Mouse (Mus musculus): ENCODE data around the gene Cyp4a12a. TPM values are rescaled to one million over a fixed set of nuclear protein-coding genes. Genes with fewer than 3 reads are reported as not detected.
"Not testable (repeated sequence)": the region's sequence is repeated elsewhere in the genome, so short reads cannot be mapped to it uniquely, and the experiment has no call there.

The Cyp4a12a gene
- polyA plus RNA-seq (2014; fragmentation: Nextera tagmentation; extraction: Ambion mirVana): not detected in 2 replicates

GRCm38 (mm10) chr4:115298746-115299145, at the start of gene Cyp4a12a:
Gene Cyp4a12a, plus strand, starts transcription at chr4:115299046.
- not testable (repeated sequence) for H3K4me3 ChIP-seq (ENCODE audit: low read depth, low read length); H3K27ac ChIP-seq (replicated peaks; ENCODE audit: low read depth, low read length); H3K9ac ChIP-seq (ENCODE audit: low read length); H3K27me3 ChIP-seq (ENCODE audit: control insufficient read depth, insufficient read depth, low read length); H3K36me3 ChIP-seq (ENCODE audit: control insufficient read depth, insufficient read depth, low read length); H3K4me2 ChIP-seq (ENCODE audit: low read depth, severe bottlenecking); DNase-seq (ENCODE audit: low spot score); ATAC-seq (ENCODE audit: insufficient number of reproducible peaks, low FRiP score, low TSS enrichment, low read depth); H3K9me3 ChIP-seq (ENCODE audit: control insufficient read depth, low read length); H3K4me1 ChIP-seq (ENCODE audit: control insufficient read depth, insufficient read depth, low read length)

- H3K27me3 ChIP-seq (ENCODE audit: control insufficient read depth, insufficient read depth, low read length); H3K27ac ChIP-seq (replicated peaks; ENCODE audit: low read depth, low read length); H3K36me3 ChIP-seq (ENCODE audit: control insufficient read depth, insufficient read depth, low read length); H3K4me2 ChIP-seq (ENCODE audit: low read depth, severe bottlenecking); H3K9ac ChIP-seq (ENCODE audit: low read length); DNase-seq (ENCODE audit: low spot score); H3K9me3 ChIP-seq (ENCODE audit: control insufficient read depth, low read length); H3K4me3 ChIP-seq (ENCODE audit: low read depth, low read length); ATAC-seq (ENCODE audit: insufficient number of reproducible peaks, low FRiP score, low TSS enrichment, low read depth); H3K4me1 ChIP-seq (ENCODE audit: control insufficient read depth, insufficient read depth, low read length): not testable (repeated sequence)
- 90% methylated on average over 3 of the region's 4 CpGs for WGBS
Measured at GRCm38 (mm10) chr4:115264687-115265569, 33.9 kb upstream of the Cyp4a12a start.

GRCm38 (mm10) chr4:115278215-115278982, 20.4 kb upstream of the Cyp4a12a start:
- not testable (repeated sequence) for H3K4me1 ChIP-seq (ENCODE audit: control insufficient read depth, insufficient read depth, low read length); H3K4me2 ChIP-seq (ENCODE audit: low read depth, severe bottlenecking); DNase-seq (ENCODE audit: low spot score); H3K36me3 ChIP-seq (ENCODE audit: control insufficient read depth, insufficient read depth, low read length); H3K27me3 ChIP-seq (ENCODE audit: control insufficient read depth, insufficient read depth, low read length); H3K4me3 ChIP-seq (ENCODE audit: low read depth, low read length); H3K9ac ChIP-seq (ENCODE audit: low read length); ATAC-seq (ENCODE audit: insufficient number of reproducible peaks, low FRiP score, low TSS enrichment, low read depth); H3K9me3 ChIP-seq (ENCODE audit: control insufficient read depth, low read length); H3K27ac ChIP-seq (replicated peaks; ENCODE audit: low read depth, low read length)
- 95% methylated on average over 2 of the region's 3 CpGs for WGBS

- Histone ChIP-seq H3K4me1 (ENCODE audit: control insufficient read depth, insufficient read depth, low read length) (no peaks in the 10 kb centered on the region), H3K4me3 (ENCODE audit: low read depth, low read length) (no peak overlapping the region; the same call in 1 of the 2 replicates), H3K9me3 (ENCODE audit: control insufficient read depth, low read length) (no peaks in the 10 kb centered on the region), H3K36me3 (ENCODE audit: control insufficient read depth, insufficient read depth, low read length) (no peaks in the 10 kb centered on the region), H3K27ac (replicated peaks; ENCODE audit: low read depth, low read length) (no peak overlapping the region), H3K9ac (ENCODE audit: low read length) (no peak overlapping the region), H3K4me2 (ENCODE audit: low read depth, severe bottlenecking) (peak overlapping the region; percentile 46; the same call in 1 of the 2 replicates), H3K27me3 (ENCODE audit: control insufficient read depth, insufficient read depth, low read length) (no peaks in the 10 kb centered on the region)
- ATAC-seq (ENCODE audit: insufficient number of reproducible peaks, low FRiP score, low TSS enrichment, low read depth) (no peak), DNase-seq (ENCODE audit: low spot score) (no peak)
Measured at GRCm38 (mm10) chr4:115280342-115280741, 18.5 kb upstream of the Cyp4a12a start.

- WGBS: 21% methylated on average over 10 of the region's 10 CpGs
- peak overlapping the region; percentile 40; the same call in 1 of the 2 replicates for H3K9ac ChIP-seq (ENCODE audit: low read length)
Measured at GRCm38 (mm10) chr4:115280779-115281178, 18.1 kb upstream of the Cyp4a12a start.

GRCm38 (mm10) chr4:115281231-115281767, 17.5 kb upstream of the Cyp4a12a start:
- H3K9ac ChIP-seq (ENCODE audit: low read length); DNase-seq (ENCODE audit: low spot score); H3K36me3 ChIP-seq (ENCODE audit: control insufficient read depth, insufficient read depth, low read length); H3K27ac ChIP-seq (replicated peaks; ENCODE audit: low read depth, low read length); H3K4me1 ChIP-seq (ENCODE audit: control insufficient read depth, insufficient read depth, low read length); H3K27me3 ChIP-seq (ENCODE audit: control insufficient read depth, insufficient read depth, low read length); H3K9me3 ChIP-seq (ENCODE audit: control insufficient read depth, low read length); H3K4me3 ChIP-seq (ENCODE audit: low read depth, low read length): not testable (repeated sequence)
- H3K4me2 ChIP-seq (ENCODE audit: low read depth, severe bottlenecking): peak overlapping the region; percentile 46
- ATAC-seq (ENCODE audit: insufficient number of reproducible peaks, low FRiP score, low TSS enrichment, low read depth): peak; percentile 62; the same call in 1 of the 2 replicates
- 17% methylated on average over 19 of the region's 23 CpGs for WGBS

More at GRCm38 (mm10) chr4:115280779-115281178, 18.1 kb upstream of the Cyp4a12a start:
- not testable (repeated sequence) for ATAC-seq (ENCODE audit: insufficient number of reproducible peaks, low FRiP score, low TSS enrichment, low read depth); H3K4me1 ChIP-seq (ENCODE audit: control insufficient read depth, insufficient read depth, low read length); H3K27me3 ChIP-seq (ENCODE audit: control insufficient read depth, insufficient read depth, low read length); H3K9me3 ChIP-seq (ENCODE audit: control insufficient read depth, low read length); H3K36me3 ChIP-seq (ENCODE audit: control insufficient read depth, insufficient read depth, low read length); H3K27ac ChIP-seq (replicated peaks; ENCODE audit: low read depth, low read length); DNase-seq (ENCODE audit: low spot score)
- Histone ChIP-seq H3K4me3 (ENCODE audit: low read depth, low read length) (peak overlapping the region; percentile 25; the same call in 1 of the 2 replicates), H3K4me2 (ENCODE audit: low read depth, severe bottlenecking) (peak overlapping the region; percentile 46)

- H3K4me2 ChIP-seq (ENCODE audit: low read depth, severe bottlenecking); H3K9ac ChIP-seq (ENCODE audit: low read length); H3K27ac ChIP-seq (replicated peaks; ENCODE audit: low read depth, low read length); H3K9me3 ChIP-seq (ENCODE audit: control insufficient read depth, low read length); DNase-seq (ENCODE audit: low spot score); H3K36me3 ChIP-seq (ENCODE audit: control insufficient read depth, insufficient read depth, low read length); H3K4me3 ChIP-seq (ENCODE audit: low read depth, low read length); H3K27me3 ChIP-seq (ENCODE audit: control insufficient read depth, insufficient read depth, low read length); H3K4me1 ChIP-seq (ENCODE audit: control insufficient read depth, insufficient read depth, low read length); ATAC-seq (ENCODE audit: insufficient number of reproducible peaks, low FRiP score, low TSS enrichment, low read depth): not testable (repeated sequence)
Measured at GRCm38 (mm10) chr4:115325722-115326121, 26.9 kb downstream of the Cyp4a12a start.

GRCm38 (mm10) chr4:115365624-115366023, 66.8 kb downstream of the Cyp4a12a start:
- H3K27ac ChIP-seq (replicated peaks; ENCODE audit: low read depth, low read length); H3K27me3 ChIP-seq (ENCODE audit: control insufficient read depth, insufficient read depth, low read length); H3K4me2 ChIP-seq (ENCODE audit: low read depth, severe bottlenecking); H3K4me3 ChIP-seq (ENCODE audit: low read depth, low read length); ATAC-seq (ENCODE audit: insufficient number of reproducible peaks, low FRiP score, low TSS enrichment, low read depth); H3K9me3 ChIP-seq (ENCODE audit: control insufficient read depth, low read length); H3K9ac ChIP-seq (ENCODE audit: low read length); H3K36me3 ChIP-seq (ENCODE audit: control insufficient read depth, insufficient read depth, low read length); DNase-seq (ENCODE audit: low spot score); H3K4me1 ChIP-seq (ENCODE audit: control insufficient read depth, insufficient read depth, low read length): not testable (repeated sequence)
- WGBS: 83% methylated on average over 3 of the region's 3 CpGs

Data from limb, embryonic 11.5 days (tissue).